Mouse (Mus musculus) midbrain, postnatal 0 days (tissue): ENCODE measurements around the gene Yif1b. TPM values are rescaled to one million over a fixed set of nuclear protein-coding genes. Genes with fewer than 3 reads are reported as not detected.
"Not testable (repeated sequence)": the region's sequence is repeated elsewhere in the genome, so short reads cannot be mapped to it uniquely, and the experiment has no call there.

Experiments
- ATAC-seq: fragments of 200-750 bp; cut with Nextera tagmentation; 2 replicates; pipeline ENCODE4 v1.8.0; 2017; ENCODE audit warnings: moderate number of reproducible peaks, mild to moderate bottlenecking, moderate TSS enrichment, moderate library complexity; ENCODE audit not compliant: low FRiP score
- DNase-seq: peaks from one replicate; pipeline ENCODE4 v3.0.0-alpha.2; 2015; ENCODE audit warnings: low spot score
- H3K27ac ChIP-seq: fragments of 300-500 bp; sonication (generic); 2 replicates; pipeline ENCODE4 v1.5.1; 2014; ENCODE audit warnings: low read depth, mild to moderate bottlenecking, low read length, mixed read lengths
- H3K27me3 ChIP-seq: fragments of 300-500 bp; sonication (generic); 2 replicates; pipeline ENCODE4 v1.6.1; 2014; ENCODE audit warnings: low read length, control low read depth, mixed read lengths; ENCODE audit not compliant: insufficient read depth
- H3K36me3 ChIP-seq: fragments of 300-500 bp; sonication (generic); 2 replicates; pipeline ENCODE4 v1.6.1; 2014; ENCODE audit warnings: low read length, control low read depth, mixed read lengths; ENCODE audit not compliant: insufficient read depth
- H3K4me1 ChIP-seq: fragments of 300-500 bp; sonication (generic); 2 replicates; pipeline ENCODE4 v1.6.1; 2014; ENCODE audit warnings: mild to moderate bottlenecking, control low read depth, antibody characterized with exemption, low read length, mixed read lengths; ENCODE audit not compliant: insufficient read depth
- H3K4me2 ChIP-seq: fragments of 300-500 bp; sonication (generic); 2 replicates; pipeline ENCODE4 v1.6.1; 2014; ENCODE audit warnings: low read depth, mild to moderate bottlenecking, low read length, mixed read lengths; ENCODE audit not compliant: poor library complexity, severe bottlenecking
- H3K4me3 ChIP-seq: fragments of 300-500 bp; sonication (generic); 2 replicates; pipeline ENCODE4 v1.5.1; 2014; ENCODE audit warnings: low read depth, mild to moderate bottlenecking, low read length, moderate library complexity
- H3K9ac ChIP-seq: fragments of 300-500 bp; sonication (generic); replicated peaks from 2 replicates; pipeline ENCODE4 v1.6.1; 2014; ENCODE audit warnings: mild to moderate bottlenecking, low read length, moderate library complexity, mixed read lengths; ENCODE audit not compliant: poor library complexity, severe bottlenecking
- H3K9me3 ChIP-seq: fragments of 300-500 bp; sonication (generic); 2 replicates; pipeline ENCODE4 v1.6.1; 2016; ENCODE audit warnings: low read length, control low read depth
- CTCF ChIP-seq: IDR thresholded peaks from 2 replicates; pipeline ENCODE4 v1.5.1; 2016; ENCODE audit warnings: antibody characterized with exemption, mild to moderate bottlenecking
- WGBS: fragments of 180-500 bp; shearing (Covaris S2); extraction: QIAGEN DNeasy Blood & Tissue Kit; methylation state at CpG from one replicate; pipeline ENCODE4 v1.1.7; 2014; 5-methylcytosine and 5-hydroxymethylcytosine counted together
- polyA plus RNA-seq: library from polyadenylated mRNA; unstranded; fragments of >200 nt; fragmentation: Nextera tagmentation; extraction: Ambion mirVana; gene quantifications from 2 replicates; pipeline ENCODE4 v1.2.1, GENCODE M21; 2015
- total RNA-seq: library from RNA; depleted of rRNA; stranded (reverse); fragments of >200 nt; gene quantifications from 2 replicates; pipeline ENCODE4 v1.2.3, GENCODE M21; 2014

Gene Yif1b
- total and polyA plus RNA-seq, 2 experiments from 2014 or later, result 122 to 127 TPM

- 15% methylated on average over 26 of the region's 26 CpGs for WGBS
- Histone ChIP-seq H3K27me3 (no peaks in the 10 kb centered on the region), H3K4me3 (0 out of 2 replicates have a peak overlapping the region, but pooled peaks have one; percentile 1), H3K9ac (no peak overlapping the region), H3K4me1 (no peaks in the 10 kb centered on the region), H3K4me2 (peak overlapping the region; percentile 52), H3K27ac (no peak overlapping the region), H3K36me3 (no peaks in the 10 kb centered on the region), H3K9me3 (no peaks in the 10 kb centered on the region)
- DNase-seq (no peak), ATAC-seq (no peak)
- no peak for TF ChIP-seq CTCF
These were observed 25.8 kb upstream of the Yif1b start for GRCm38 (mm10) chr7:29212199-29212765.

- not testable (repeated sequence) for DNase-seq, H3K9me3 ChIP-seq, ATAC-seq, H3K27ac ChIP-seq, H3K4me1 ChIP-seq, H3K36me3 ChIP-seq, H3K27me3 ChIP-seq
- Histone ChIP-seq H3K4me3 (peak overlapping the region; percentile 18; the same call in 1 of the 2 replicates), H3K9ac (0 out of 2 replicates have a peak overlapping the region, but pooled peaks have one; percentile 19), H3K4me2 (peak overlapping the region; percentile 41)
- whole genome bisulfite sequencing, result 17% methylated on average over 40 of the region's 40 CpGs
These were observed 25.2 kb upstream of the Yif1b start for GRCm38 (mm10) chr7:29212775-29213560.

DNA sequence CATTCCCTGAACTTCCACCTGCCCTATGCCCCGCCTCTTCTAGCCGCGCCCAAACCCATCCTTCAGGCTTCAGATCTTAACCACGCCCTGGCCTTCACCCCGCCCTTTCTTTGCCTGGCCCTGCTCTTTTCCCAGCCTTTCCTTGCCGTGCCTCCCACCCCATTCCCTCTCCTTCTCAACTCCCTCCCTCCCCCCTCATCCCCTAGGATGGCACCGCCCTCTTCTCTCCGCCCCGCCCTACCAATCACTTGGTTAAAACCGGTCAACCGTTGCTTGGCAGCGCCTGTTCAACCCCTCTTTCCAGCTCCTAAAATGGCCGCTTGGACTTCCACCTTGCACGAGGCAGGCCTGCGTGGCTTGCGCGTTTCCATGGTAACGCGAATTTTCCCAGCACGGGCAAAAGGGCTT is 24.4 kb upstream of the Yif1b start, which contains the start of gene Catsperg1:
TSS of gene Catsperg1 (minus strand) at position 361 of the 408 bp plus-strand sequence.
- 2% methylated on average over 20 of the region's 20 CpGs for WGBS
- peak within 1 kb of the TSS; percentile 65 for H3K27ac ChIP-seq
- 0 out of 2 replicates have a peak within 1 kb of the TSS, but pooled peaks have one; percentile 19 for H3K9ac ChIP-seq

GRCm38 (mm10) chr7:29214236-29214635 is 23.9 kb upstream of the Yif1b start:
- Histone ChIP-seq H3K9ac (no peak overlapping the region), H3K4me2 (no peak overlapping the region), H3K36me3 (no peaks in the 10 kb centered on the region), H3K4me3 (no peak overlapping the region), H3K9me3 (no peaks in the 10 kb centered on the region), H3K27ac (no peak overlapping the region), H3K4me1 (no peaks in the 10 kb centered on the region), H3K27me3 (no peaks in the 10 kb centered on the region)
- TF ChIP-seq CTCF, result no peak
- 61% methylated on average over 2 of the region's 2 CpGs for WGBS
- DNase-seq (no peak), ATAC-seq (peak; percentile 17; the same call in 1 of the 2 replicates)

More for the DNA sequence above, 24.4 kb upstream of the Yif1b start, which contains the start of gene Catsperg1:
- no peaks in the 10 kb centered on the region for H3K27me3 ChIP-seq
- peak within 1 kb of the TSS; percentile 18; the same call in 1 of the 2 replicates for H3K4me3 ChIP-seq
- no peaks in the 10 kb centered on the region for H3K9me3 ChIP-seq
- TF ChIP-seq CTCF, result no peak
- H3K36me3 ChIP-seq, result no peaks in the 10 kb centered on the region
- ATAC-seq (peak; percentile 89), DNase-seq (peak; percentile 79)
- H3K4me1 ChIP-seq, result no peaks in the 10 kb centered on the region
- peak within 1 kb of the TSS; percentile 41 for H3K4me2 ChIP-seq

DNA sequence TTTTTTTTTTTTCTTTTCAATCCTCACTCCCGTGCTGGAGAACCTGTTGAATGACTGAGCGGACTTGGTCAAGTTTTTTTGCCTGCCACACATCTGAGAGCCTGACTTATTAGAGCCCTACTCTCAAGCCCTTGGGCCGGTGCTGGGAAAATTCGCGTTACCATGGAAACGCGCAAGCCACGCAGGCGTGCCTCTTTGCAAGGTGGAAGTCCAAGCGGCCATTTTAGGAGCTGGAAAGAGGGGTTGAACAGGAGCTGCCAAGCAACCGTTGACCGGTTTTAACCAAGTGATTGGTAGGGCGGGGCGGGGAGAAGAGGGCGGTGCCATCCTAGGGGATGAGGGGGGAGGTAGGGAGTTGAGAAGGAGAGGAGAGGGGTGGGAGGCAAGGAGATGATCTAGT is 23.3 kb upstream of the Yif1b start:
- no peak overlapping the region for H3K4me3 ChIP-seq
- TF ChIP-seq CTCF, result no peak

More for the DNA sequence above, 23.3 kb upstream of the Yif1b start:
- DNase-seq (peak; percentile 21), ATAC-seq (no peak)
- no peaks in the 10 kb centered on the region for H3K27me3 ChIP-seq
- H3K4me1 ChIP-seq, result no peaks in the 10 kb centered on the region
- 42% methylated on average over 15 of the region's 15 CpGs for WGBS
- no peaks in the 10 kb centered on the region for H3K9me3 ChIP-seq
- H3K9ac ChIP-seq, result no peak overlapping the region
- H3K27ac ChIP-seq, result no peak overlapping the region
- H3K36me3 ChIP-seq, result no peaks in the 10 kb centered on the region
- H3K4me2 ChIP-seq, result no peak overlapping the region
